In the genomic region with DNA sequence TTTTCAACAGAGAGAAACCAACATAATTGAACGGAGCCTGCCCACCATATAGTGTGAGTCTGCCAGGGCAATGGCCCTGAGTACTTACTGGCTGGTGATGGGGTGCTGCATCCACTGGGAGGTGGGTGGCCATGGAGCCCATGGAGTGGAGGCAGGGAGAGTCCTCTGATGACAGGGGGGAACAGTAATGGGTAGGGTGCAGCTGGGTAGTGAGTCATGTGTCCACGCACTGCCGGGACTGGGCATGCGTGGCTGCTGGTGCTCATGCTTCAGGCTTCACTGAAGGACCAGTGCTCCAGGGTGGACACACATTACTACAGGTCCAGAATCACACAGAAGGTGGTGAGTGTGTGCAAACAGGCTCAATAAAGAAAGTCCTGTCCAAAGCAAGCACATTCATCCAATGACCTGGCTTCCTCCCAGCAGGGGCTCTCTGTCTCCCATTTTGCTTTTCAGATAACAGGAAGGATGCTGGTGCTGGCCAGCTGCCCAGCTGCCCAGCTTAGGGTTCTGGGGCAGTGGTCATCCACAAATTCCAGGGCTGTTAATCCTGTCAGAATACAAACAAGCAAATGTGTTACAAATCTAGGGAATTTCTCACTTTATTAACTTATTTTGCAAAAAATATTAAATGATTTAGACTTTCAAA, we compare ENCODE assay signal across 9 mouse cellular contexts. TPM values are rescaled to one million over a fixed set of nuclear protein-coding genes. Genes with fewer than 3 reads are reported as not detected.
DNase-seq lines count a peak whose midpoint lies in the region; ATAC-seq lines count a peak whose summit lies in the region.
"Had no signal": no experiment of that assay in that cellular context is flagged by ENCODE, and none has a peak within 500 bp of the region (broad histone marks: within the 10 kb centered on the region; RNA-seq: fewer than 3 reads in every experiment).

TSS of gene Rarb (minus strand) at position 555 of the 649 bp plus-strand sequence.

- H3K4me3 ChIP-seq in midbrain, embryonic 11.5 days (ENCODE audit: low read depth, low read length), result no peak within 1 kb of the TSS
- H3K4me3 ChIP-seq in midbrain, embryonic 13.5 days (replicated peaks), result no peak within 1 kb of the TSS
- H3K4me3 ChIP-seq in neural tube, embryonic 13.5 days, result no peak within 1 kb of the TSS

- no peak within 1 kb of the TSS for H3K4me2 ChIP-seq in midbrain, embryonic 11.5 days
- H3K4me2 ChIP-seq in midbrain, embryonic 13.5 days (replicated peaks), result no peak within 1 kb of the TSS
- no peak within 1 kb of the TSS for H3K4me2 ChIP-seq in neural tube, embryonic 13.5 days

- H3K9ac ChIP-seq in midbrain, embryonic 11.5 days (ENCODE audit: low read length), result no peak within 1 kb of the TSS
- no peak within 1 kb of the TSS for H3K9ac ChIP-seq in midbrain, embryonic 13.5 days (replicated peaks)
- H3K9ac ChIP-seq in neural tube, embryonic 13.5 days, result no peak within 1 kb of the TSS

- no peak within 1 kb of the TSS for H3K27ac ChIP-seq in midbrain, embryonic 11.5 days (ENCODE audit: low read depth, low read length)
- H3K27ac ChIP-seq in midbrain, embryonic 13.5 days, result no peak within 1 kb of the TSS
- H3K27ac ChIP-seq in neural tube, embryonic 13.5 days (replicated peaks), result no peak within 1 kb of the TSS

- H3K4me1 ChIP-seq in midbrain, embryonic 11.5 days (ENCODE audit: control insufficient read depth, insufficient read depth, low read length), result no peaks in the 10 kb centered on the region
- peaks cover 19% of the 10 kb centered on the region for H3K4me1 ChIP-seq in midbrain, embryonic 13.5 days (replicated peaks)
- peaks cover 20% of the 10 kb centered on the region for H3K4me1 ChIP-seq in neural tube, embryonic 13.5 days (replicated peaks)

- 86% methylated on average over 4 of the region's 4 CpGs for WGBS in midbrain, embryonic 11.5 days
- 95% methylated on average over 4 of the region's 4 CpGs for WGBS in midbrain, embryonic 13.5 days
- WGBS in neural tube, embryonic 13.5 days, result 97% methylated on average over 4 of the region's 4 CpGs

- no peak for ATAC-seq in midbrain, embryonic 11.5 days (ENCODE audit: low FRiP score)
- ATAC-seq in midbrain, embryonic 13.5 days, result no peak
- no peak for ATAC-seq in neural tube, embryonic 13.5 days (ENCODE audit: low read depth)

- H3K27me3 ChIP-seq in midbrain, embryonic 11.5 days (ENCODE audit: control insufficient read depth, insufficient read depth, low read length), result no peaks in the 10 kb centered on the region
- no peaks in the 10 kb centered on the region for H3K27me3 ChIP-seq in midbrain, embryonic 13.5 days
- no peaks in the 10 kb centered on the region for H3K27me3 ChIP-seq in neural tube, embryonic 13.5 days

- intact Hi-C loops in heart, postnatal 10 days (cut with DNase I), result no loop called here

- H3K36me3 ChIP-seq in midbrain, embryonic 11.5 days (ENCODE audit: control insufficient read depth, insufficient read depth, low read length), result no peaks in the 10 kb centered on the region
- no peaks in the 10 kb centered on the region for H3K36me3 ChIP-seq in midbrain, embryonic 13.5 days
- H3K36me3 ChIP-seq in neural tube, embryonic 13.5 days, result no peaks in the 10 kb centered on the region

- DNase-seq in adrenal gland, adult 8-10 months, result no peak
- no peak for DNase-seq in adrenal gland, adult 18-20 months (ENCODE audit: low spot score in 2 of 2)
- DNase-seq in midbrain, embryonic 11.5 days (ENCODE audit: low spot score, missing footprints), result no peak
- no peak for DNase-seq in heart, postnatal 10 days
- no peak for DNase-seq in frontal cortex, adult 2 months (ENCODE audit: extremely low spot score in 1 of 2, low spot score in 1 of 2)
- DNase-seq in cerebellum, postnatal 4 days (ENCODE audit: low spot score in 2 of 2), result no peak
- DNase-seq: gastrocnemius, postnatal 10 days had no signal

- H3K9me3 ChIP-seq in midbrain, embryonic 11.5 days (ENCODE audit: control insufficient read depth, low read length), result no peaks in the 10 kb centered on the region
- no peaks in the 10 kb centered on the region for H3K9me3 ChIP-seq in midbrain, embryonic 13.5 days
- H3K9me3 ChIP-seq in neural tube, embryonic 13.5 days, result no peaks in the 10 kb centered on the region

RNA-seq across cellular contexts. Expression of gene Rarb, which starts in this region (rescaled TPM):
- total RNA-seq in adrenal gland, adult 8-10 months (2022), result 10 to 100 TPM in 3 of 4 experiments, 1 to 10 TPM in 1; 8.7 to 16.7 (median 11.1) TPM
- total RNA-seq in adrenal gland, adult 18-20 months (2021), result 1 to 10 TPM; 6.3 to 9.3 TPM
- polyA plus RNA-seq in midbrain, embryonic 11.5 days (2014; fragmentation: Nextera tagmentation; extraction: Ambion mirVana), result 12.4 and 12.8 TPM in 2 replicates
- 5.1 and 5.3 TPM in 2 replicates for polyA plus RNA-seq in midbrain, embryonic 13.5 days (2015; fragmentation: Nextera tagmentation; extraction: Ambion mirVana)
- total RNA-seq in heart, postnatal 10 days (2021), result 10 to 100 TPM; 15.9 to 20.2 TPM
- polyA plus RNA-seq in neural tube, embryonic 13.5 days (2015; fragmentation: Nextera tagmentation; extraction: Ambion mirVana), result 30.9 and 34.6 TPM in 2 replicates
- polyA plus RNA-seq in frontal cortex, adult 2 months (2012; rRNA removed), result 8.3 and 8.8 TPM in 2 replicates
